Mouse (Mus musculus) frontal cortex, adult 2 months (tissue): ENCODE data around the gene Kif1bp. TPM values are rescaled to one million over a fixed set of nuclear protein-coding genes. Genes with fewer than 3 reads are reported as not detected.
"Not testable (repeated sequence)": the region's sequence is repeated elsewhere in the genome, so short reads cannot be mapped to it uniquely, and the experiment has no call there.

ENCODE experiments used
- DNase-seq, 2 experiments: peaks; one replicate each; pipeline ENCODE4 v3.0.0; 2022; ENCODE audit warnings: low spot score in 1 of 2; ENCODE audit errors: extremely low spot score in 1 of 2
- polyA plus RNA-seq: library from polyadenylated mRNA; depleted of rRNA; stranded (reverse); fragments of >200 nt; gene quantifications from 2 replicates; pipeline ENCODE4 v1.2.3, GENCODE M21; 2012; rRNA removed

Kif1bp gene
- 127 and 132 TPM in 2 replicates for polyA plus RNA-seq

- DNase-seq: peak; percentile 99
Measured at GRCm38 (mm10) chr10:62578338-62579100, at the start of gene Kif1bp. Kif1bp (minus strand) TSS chr10:62578457.

- no peak for DNase-seq
Measured at GRCm38 (mm10) chr10:62604161-62604560, 25.9 kb upstream of the Kif1bp start.

- no peak for DNase-seq
Measured at GRCm38 (mm10) chr10:62603233-62604030, 25.2 kb upstream of the Kif1bp start.

- DNase-seq: peak; percentile 67 to 92
Measured at GRCm38 (mm10) chr10:62602177-62603040, 24.2 kb upstream of the Kif1bp start, which contains the start of gene Ddx21. Ddx21 (minus strand) TSS chr10:62602281.

GRCm38 (mm10) chr10:62601833-62602176 lies 23.5 kb upstream of the Kif1bp start:
- no peak for DNase-seq

GRCm38 (mm10) chr10:62601053-62601791 lies 23.0 kb upstream of the Kif1bp start:
- no peak for DNase-seq

GRCm38 (mm10) chr10:62600056-62600455 lies 21.8 kb upstream of the Kif1bp start:
- no peak for DNase-seq

GRCm38 (mm10) chr10:62599311-62599710 lies 21.1 kb upstream of the Kif1bp start:
- DNase-seq: not testable (repeated sequence)

- DNase-seq: no peak
Measured at GRCm38 (mm10) chr10:62592496-62592895, 14.2 kb upstream of the Kif1bp start.

- peak; percentile 91 to 97 for DNase-seq
Measured at GRCm38 (mm10) chr10:62590200-62590599, 11.9 kb upstream of the Kif1bp start.

- DNase-seq: no peak
Measured at GRCm38 (mm10) chr10:62588616-62589015, 10.4 kb upstream of the Kif1bp start.

- DNase-seq: no peak
Measured at GRCm38 (mm10) chr10:62583245-62583644, 5.0 kb upstream of the Kif1bp start.

GRCm38 (mm10) chr10:62582701-62583100 lies 4.4 kb upstream of the Kif1bp start:
- no peak for DNase-seq

- no peak for DNase-seq
Measured at GRCm38 (mm10) chr10:62582263-62582662, 4.0 kb upstream of the Kif1bp start.

- DNase-seq: not testable (repeated sequence)
Measured at GRCm38 (mm10) chr10:62579129-62579528, 872 bp upstream of the Kif1bp start.

- DNase-seq: peak; percentile 24 to 61
Measured at GRCm38 (mm10) chr10:62577673-62578337, 452 bp downstream of the Kif1bp start.

GRCm38 (mm10) chr10:62575001-62575400 lies 3.3 kb downstream of the Kif1bp start:
- no peak for DNase-seq

- no peak for DNase-seq
Measured at GRCm38 (mm10) chr10:62570126-62570871, 8.0 kb downstream of the Kif1bp start.

GRCm38 (mm10) chr10:62568861-62569260 lies 9.4 kb downstream of the Kif1bp start:
- DNase-seq: no peak
